Mouse (Mus musculus) c-Kit-positive CD71-negative TER-119-negative erythroid progenitor cells, embryonic 14.5 days (primary cell): ENCODE results near the gene Klf13.

Experiments used
- DNase-seq: peaks from one replicate; pipeline ENCODE4 v3.0.0-alpha.2; 2013; ENCODE audit warnings: low read depth

Gene Klf13

GRCm38 (mm10) chr7:63887034-63887551, 51.6 kb downstream of the Klf13 start:
- DNase-seq = no peak

- no peak for DNase-seq
Observed at GRCm38 (mm10) chr7:63885025-63885424, 53.7 kb downstream of the Klf13 start.

- no peak for DNase-seq
Observed at GRCm38 (mm10) chr7:63882739-63883138, 56.0 kb downstream of the Klf13 start.

- DNase-seq = no peak
Observed at GRCm38 (mm10) chr7:63879583-63879982, 59.1 kb downstream of the Klf13 start.

GRCm38 (mm10) chr7:63877610-63878009, 61.1 kb downstream of the Klf13 start:
- no peak for DNase-seq

GRCm38 (mm10) chr7:63876640-63877039, 62.1 kb downstream of the Klf13 start:
- DNase-seq = no peak

- DNase-seq = no peak
Observed at GRCm38 (mm10) chr7:63875686-63876085, 63.0 kb downstream of the Klf13 start.

- no peak for DNase-seq
Observed at GRCm38 (mm10) chr7:63873880-63874279, 64.8 kb downstream of the Klf13 start.

GRCm38 (mm10) chr7:63871698-63872097, 67.0 kb downstream of the Klf13 start:
- DNase-seq = no peak

- no peak for DNase-seq
Observed at GRCm38 (mm10) chr7:63868356-63868918, 70.3 kb downstream of the Klf13 start.

- DNase-seq = no peak
Observed at GRCm38 (mm10) chr7:63865911-63866310, 72.8 kb downstream of the Klf13 start.

- no peak for DNase-seq
Observed at GRCm38 (mm10) chr7:63863046-63863445, 75.7 kb downstream of the Klf13 start.

GRCm38 (mm10) chr7:63861123-63861522, 77.6 kb downstream of the Klf13 start:
- no peak for DNase-seq

GRCm38 (mm10) chr7:63858571-63859152, 80.1 kb downstream of the Klf13 start:
- DNase-seq = peak; percentile 76

GRCm38 (mm10) chr7:63857771-63858417, 80.8 kb downstream of the Klf13 start:
- no peak for DNase-seq

GRCm38 (mm10) chr7:63855283-63855682, 83.4 kb downstream of the Klf13 start:
- peak; percentile 62 for DNase-seq

- DNase-seq = no peak
Observed at GRCm38 (mm10) chr7:63851841-63852533, 86.7 kb downstream of the Klf13 start.
